Mouse (Mus musculus): ENCODE data around the gene Retreg3. TPM values are rescaled to one million over a fixed set of nuclear protein-coding genes. Genes with fewer than 3 reads are reported as not detected.

Gene Retreg3
- total RNA-seq (2023): 10 to 100 TPM; 29.7 to 32.7 TPM

DNA sequence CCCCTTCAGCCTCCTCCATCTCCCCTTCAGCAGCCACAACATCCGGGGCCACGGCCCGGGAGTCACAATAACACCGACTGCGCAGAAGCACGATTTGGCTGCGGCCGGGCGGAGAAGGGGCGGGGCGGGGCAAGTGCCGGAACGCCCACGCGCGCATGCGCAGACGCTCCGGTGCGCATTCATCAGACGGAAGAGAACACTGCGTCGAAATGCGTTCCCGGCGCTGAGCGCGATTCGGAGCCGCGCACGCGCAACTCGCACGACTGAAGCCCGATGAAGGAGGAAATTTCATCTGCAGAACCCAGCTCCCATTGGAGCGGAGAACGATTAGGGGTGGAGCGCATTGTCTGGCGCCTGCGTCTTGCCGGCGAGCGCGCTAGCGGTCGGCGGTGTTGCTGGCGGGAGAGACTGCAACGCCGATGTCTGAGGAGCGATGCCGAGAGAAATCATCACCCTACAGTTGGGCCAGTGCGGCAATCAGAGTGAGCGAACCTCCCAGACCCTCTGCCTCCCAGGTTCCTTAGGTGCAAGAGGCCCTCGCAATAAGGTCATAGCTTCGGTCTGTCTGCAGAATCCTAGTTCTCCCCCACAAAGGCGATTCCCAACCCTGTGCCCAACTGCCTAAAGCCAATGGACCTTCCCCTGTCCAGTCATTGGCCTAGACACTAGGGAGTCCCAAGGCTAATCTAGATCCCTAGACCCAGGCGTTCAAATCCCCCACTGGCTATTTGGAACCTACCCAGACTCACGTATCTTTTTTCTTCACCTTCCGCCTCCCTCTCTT is at the start of gene Retreg3, which contains the start of gene Tubg1:
Gene Retreg3 (minus strand): TSS at position 133 of the 784 bp plus-strand sequence.
Gene Tubg1 (plus strand): TSS at position 178 of the 784 bp plus-strand sequence.

GRCm38 (mm10) chr11:101155728-101156371 is 36.2 kb upstream of the Retreg3 start, which contains the start of gene Tubg2:
Tubg2 (plus strand) TSS chr11:101155907.

DNA sequence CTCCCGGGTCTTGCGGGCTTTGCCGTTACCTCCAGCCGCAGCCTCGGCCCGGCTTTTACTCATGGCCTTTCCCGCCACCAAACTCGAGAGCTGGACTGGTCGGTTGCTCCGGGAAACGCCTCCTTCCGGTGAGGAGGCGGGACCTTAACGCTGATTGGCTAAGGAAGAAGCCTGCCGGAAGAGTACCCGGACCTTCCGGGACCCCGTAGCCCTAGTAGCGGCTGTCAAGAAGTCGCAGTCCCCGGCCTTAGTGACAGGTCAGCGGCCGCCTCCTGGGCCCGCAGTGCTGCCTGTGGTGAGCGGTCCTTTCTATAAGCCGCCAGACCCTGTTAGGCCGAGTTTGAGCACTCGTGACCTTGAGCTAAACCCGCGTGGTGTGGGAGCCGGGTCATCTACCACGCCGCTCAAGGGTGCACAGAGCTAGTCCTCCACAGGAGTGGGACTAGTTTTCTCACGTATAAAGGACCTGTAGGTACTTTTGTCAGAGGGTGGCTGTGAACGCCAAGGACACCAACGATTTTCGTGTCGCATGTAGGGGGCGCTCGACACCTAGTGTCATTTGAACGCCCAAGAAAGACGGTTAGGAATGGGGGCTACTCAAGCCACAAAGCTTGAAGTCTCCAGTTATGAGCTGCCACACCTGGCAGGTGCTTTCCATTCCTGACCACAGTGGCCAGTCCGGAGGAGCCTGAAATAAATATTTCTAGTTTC is 24.2 kb downstream of the Retreg3 start, which contains the start of gene Psmc3ip:
Gene Psmc3ip (minus strand): TSS at position 123 of the 711 bp plus-strand sequence.

GRCm38 (mm10) chr11:101086756-101087681 is 32.7 kb downstream of the Retreg3 start, which contains the start of gene Mlx:
Mlx (plus strand) TSS chr11:101087277.

DNA sequence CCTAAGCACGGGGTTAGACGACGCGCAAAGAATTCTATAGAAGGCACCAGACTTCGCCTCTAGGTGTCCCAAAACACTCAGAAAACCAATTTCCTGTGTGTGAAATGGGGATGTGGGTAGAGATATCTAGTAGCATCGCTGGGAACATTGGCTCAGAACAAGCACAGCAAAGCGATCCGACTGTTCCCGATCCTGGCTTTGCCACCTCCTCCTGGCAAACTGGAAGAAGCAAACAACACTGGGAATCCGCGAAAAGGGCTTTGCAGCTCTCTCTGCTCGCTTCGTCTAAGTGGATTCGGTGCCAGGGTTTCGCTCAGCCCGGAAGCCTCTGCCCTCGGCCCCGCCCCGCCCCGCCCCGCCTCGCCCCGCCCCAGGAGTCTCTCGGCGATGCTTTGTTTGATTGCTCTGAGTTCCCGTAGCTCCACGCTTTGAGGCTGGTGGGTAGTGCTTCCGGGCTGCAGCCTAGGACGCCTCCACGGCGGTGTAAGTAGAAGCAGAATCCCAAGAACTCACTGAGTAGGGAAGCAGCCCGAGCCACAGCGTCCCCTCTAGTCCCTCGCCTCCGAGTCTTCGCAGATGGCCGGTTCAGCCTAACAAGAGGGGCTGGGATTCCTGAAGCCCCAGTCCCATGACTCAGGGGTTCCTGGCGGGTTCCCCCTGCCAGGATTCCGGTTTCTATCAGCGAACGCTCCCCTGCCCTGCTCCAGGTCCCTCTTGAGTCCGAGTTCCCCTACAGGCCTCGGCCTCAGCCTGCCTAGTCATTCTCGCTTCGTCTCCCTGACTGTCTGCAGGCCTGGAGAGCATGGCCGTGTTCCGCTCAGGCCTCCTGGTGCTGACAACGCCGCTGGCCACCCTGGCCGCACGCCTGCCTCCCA is 37.2 kb downstream of the Retreg3 start, which contains the start of gene Coasy:
Gene Coasy (plus strand): TSS at position 358 of the 875 bp plus-strand sequence.

GRCm38 (mm10) chr11:101078121-101078520 is 41.6 kb downstream of the Retreg3 start, which contains the start of gene Hsd17b1:
Hsd17b1 (plus strand) TSS chr11:101078411.

DNA sequence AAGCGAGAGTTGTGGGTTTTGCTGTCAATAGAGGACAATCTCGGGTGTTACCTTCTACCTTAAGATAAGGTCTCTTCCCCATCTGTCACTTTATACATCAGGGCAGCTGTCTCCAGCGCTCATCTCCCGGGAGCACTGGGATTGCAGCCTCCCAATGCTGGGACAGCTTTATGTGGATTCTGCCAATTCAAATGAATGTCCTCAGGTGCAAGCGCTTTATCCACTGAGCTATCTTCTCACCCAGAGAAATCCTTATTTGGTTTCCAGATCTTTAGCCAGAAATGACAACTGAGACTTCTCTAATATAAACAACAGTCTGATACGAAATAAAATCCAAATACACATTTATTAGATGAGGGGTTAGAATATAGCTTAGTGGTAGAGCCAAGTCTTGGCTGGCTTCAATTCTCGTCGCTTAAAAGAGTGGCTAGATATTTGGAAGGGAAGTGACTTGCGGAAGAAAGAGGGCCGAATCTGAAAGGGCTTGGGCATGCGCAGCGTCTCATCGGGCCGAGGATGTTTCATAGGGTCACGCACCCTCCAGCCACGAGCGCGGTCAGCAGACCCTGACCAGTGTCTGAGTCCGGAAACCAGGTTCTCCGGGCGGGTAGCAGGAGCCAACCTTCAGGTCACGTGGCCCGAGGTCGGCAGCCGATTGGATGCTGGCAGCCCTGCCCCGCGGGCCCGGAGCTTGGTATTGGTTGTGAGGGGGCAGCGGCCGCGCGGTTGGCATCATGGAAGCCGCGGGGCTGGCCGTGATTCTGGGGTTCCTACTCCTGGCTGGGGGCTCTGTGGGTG is 50.1 kb downstream of the Retreg3 start, which contains the start of gene Naglu:
Gene Naglu (plus strand): TSS at position 622 of the 798 bp plus-strand sequence.

Other genes starting within 250 kb of the Retreg3 start
- 100 to 1,000 TPM; 207 to 249 TPM for gene Stat3, start 180.4 kb downstream of the Retreg3 start, total RNA-seq (2023)
- gene Cavin1, start 149.0 kb downstream of the Retreg3 start, total RNA-seq (2023): under 1 TPM; 0.46 to 0.77 TPM
- 100 to 1,000 TPM in 1 of 2 experiments, 10 to 100 TPM in 1; 91.3 to 101 TPM for gene Atp6v0a1, start 110.4 kb downstream of the Retreg3 start, total RNA-seq (2023)
- 1 to 10 TPM; 7.5 to 8.9 TPM for gene Naglu, start 49.9 kb downstream of the Retreg3 start, total RNA-seq (2023)
- 1 to 10 TPM in 1 of 2 experiments, under 1 TPM in 1; 0.59 to 1.1 TPM for gene Hsd17b1, start 41.5 kb downstream of the Retreg3 start, total RNA-seq (2023)
- gene Coasy, start 37.3 kb downstream of the Retreg3 start, total RNA-seq (2023): 10 to 100 TPM; 13.1 to 15.3 TPM
- 10 to 100 TPM; 44.8 to 49.5 TPM for gene Mlx, start 32.6 kb downstream of the Retreg3 start, total RNA-seq (2023)
- gene Psmc3ip, start 24.5 kb downstream of the Retreg3 start, total RNA-seq (2023): 1 to 10 TPM; 6.7 to 8.6 TPM
- 10 to 100 TPM; 17.5 to 20.9 TPM for gene Tubg1, start within 50 bp of the Retreg3 start, total RNA-seq (2023)
- 1 to 10 TPM; 1.8 to 2.7 TPM for gene Tubg2, start 36.0 kb upstream of the Retreg3 start, total RNA-seq (2023)
- under 1 TPM; 0.64 to 0.99 TPM for gene Cntnap1, start 50.6 kb upstream of the Retreg3 start, total RNA-seq (2023)
- 1 to 10 TPM; 2.9 to 3.2 TPM for gene Plekhh3, start 51.5 kb upstream of the Retreg3 start, total RNA-seq (2023)
- under 1 TPM; 0.77 to 0.83 TPM for gene Ccr10, start 55.5 kb upstream of the Retreg3 start, total RNA-seq (2023)
- gene Ezh1, start 106.6 kb upstream of the Retreg3 start, total RNA-seq (2023): 10 to 100 TPM; 40.5 to 48.5 TPM
- not detected for gene Ramp2, start 126.1 kb upstream of the Retreg3 start, total RNA-seq (2023)
- gene Vps25, start 133.8 kb upstream of the Retreg3 start, total RNA-seq (2023): 10 to 100 TPM; 59.3 to 60.8 TPM
- 1 to 10 TPM in 1 of 2 experiments, under 1 TPM in 1; 0.93 to 1.4 TPM for gene Wnk4, start 140.7 kb upstream of the Retreg3 start, total RNA-seq (2023)
- 1 to 10 TPM; 1.1 TPM for gene Cntd1, start 159.1 kb upstream of the Retreg3 start, total RNA-seq (2023)
- gene Coa3, start 159.2 kb upstream of the Retreg3 start, total RNA-seq (2023): 10 to 100 TPM; 28.9 to 32.6 TPM
- 100 to 1,000 TPM; 134 to 148 TPM for gene Becn1, start 182.4 kb upstream of the Retreg3 start, total RNA-seq (2023)
- 10 to 100 TPM; 71.5 to 76.8 TPM for gene Psme3, start 196.3 kb upstream of the Retreg3 start, total RNA-seq (2023)
- 1 to 10 TPM; 3.7 to 4.9 TPM for gene Aoc2, start 205.2 kb upstream of the Retreg3 start, total RNA-seq (2023)
- under 1 TPM; 0.13 to 0.18 TPM for gene Aoc3, start 210.7 kb upstream of the Retreg3 start, total RNA-seq (2023)
- not detected for gene G6pc, start 247.7 kb upstream of the Retreg3 start, total RNA-seq (2023)

All from neutrophil, adult 83 days (primary cell).